In genomic region chr7:98556767-98557394, GRCm38 (mm10) we compare ENCODE assay signal across 18 mouse cellular contexts.
DNase-seq lines count a peak whose midpoint lies in the region; ATAC-seq lines count a peak whose summit lies in the region.
"Had no signal": no experiment of that assay in that cellular context is flagged by ENCODE, and none has a peak within 500 bp of the region (broad histone marks: within the 10 kb centered on the region; RNA-seq: fewer than 3 reads in every experiment).

No protein-coding gene starts in this region.

- DNase-seq in thymus, postnatal 25 days, result peak; percentile 50
- no peak for DNase-seq in thymus, postnatal 0 days (ENCODE audit: low spot score)
- DNase-seq in thymus, postnatal 4 days, result peak; percentile 53
- DNase-seq in embryo, embryonic 10.5 days (ENCODE audit: low spot score), result no peak
- DNase-seq in urinary bladder, postnatal 14 days (ENCODE audit: low spot score), result no peak
- no peak for DNase-seq in cerebellum, postnatal 25 days
- DNase-seq: adrenal gland, adult 8-10 months; adrenal gland, postnatal 25 days; cerebellum, adult 11-12 months; cerebellum, adult 8-10 months; cerebellum, postnatal 14 days; embryo, embryonic 11 days; gastrocnemius, postnatal 25 days; heart, postnatal 10 days; heart, postnatal 4 days had no signal

- peak; percentile 62 for ATAC-seq in CD4-positive, CD25-positive, alpha-beta regulatory T cell, adult 4 months
- peak; percentile 57 for ATAC-seq in inflammation-experienced regulatory T-cells, adult 6 months
- ATAC-seq: forebrain, embryonic 15.5 days had no signal

Comparison
In these comparisons a context has a peak if more than half of its experiments do, and no peak if none do; other contexts are left out.
1. DNase-seq: peak in thymus, postnatal 25 days (single experiment) and thymus, postnatal 4 days (single experiment); none in thymus, postnatal 0 days (single experiment), embryo, embryonic 10.5 days (single experiment), urinary bladder, postnatal 14 days (single experiment) and cerebellum, postnatal 25 days (0 of 2).